Mouse (Mus musculus) lung, adult 2 months (tissue): ENCODE results near the gene Hmox1. TPM values are rescaled to one million over a fixed set of nuclear protein-coding genes. Genes with fewer than 3 reads are reported as not detected.

Experiments used
- DNase-seq: peaks from one replicate; pipeline ENCODE4 v3.0.0; 2022
- H3K4me1 ChIP-seq: fragments of 200-500 bp; 2 replicates; pipeline ENCODE4 v1.6.1; 2011; ENCODE audit warnings: low read length; ENCODE audit not compliant: control insufficient read depth, insufficient read depth
- H3K4me3 ChIP-seq: fragments of 200-500 bp; replicated peaks from 2 replicates; pipeline ENCODE3; 2011; ENCODE audit warnings: low read depth, mild to moderate bottlenecking, control low read depth, low read length; ENCODE audit errors: extremely low read depth
- CTCF ChIP-seq: fragments of 200-500 bp; IDR thresholded peaks from 2 replicates; pipeline ENCODE4 v1.5.1; 2011; ENCODE audit warnings: mild to moderate bottlenecking, low read length, control low read depth; ENCODE audit not compliant: insufficient read depth
- POLR2A ChIP-seq: fragments of 200-500 bp; IDR thresholded peaks from 2 replicates; pipeline ENCODE4 v1.6.1; 2011; ENCODE audit warnings: low read depth, mild to moderate bottlenecking, control low read depth, low read length, borderline replicate concordance; ENCODE audit errors: extremely low read depth
- WGBS: fragments of 180-500 bp; shearing (Covaris S2); methylation state at CpG from one replicate; pipeline ENCODE4 v1.1.7; 2018; 5-methylcytosine and 5-hydroxymethylcytosine counted together
- polyA plus RNA-seq: library from polyadenylated mRNA; depleted of rRNA; stranded (reverse); fragments of >200 nt; gene quantifications from 2 replicates; pipeline ENCODE4 v1.2.3, GENCODE M21; 2012

Hmox1 gene
- polyA plus RNA-seq, 1 experiment: 58.0 TPM

GRCm38 (mm10) chr8:75070297-75070696 lies 23.1 kb upstream of the Hmox1 start:
- no peak for TF ChIP-seq CTCF
- TF ChIP-seq POLR2A: no peak
- DNase-seq: no peak

GRCm38 (mm10) chr8:75071627-75072346 lies 21.6 kb upstream of the Hmox1 start:
- TF ChIP-seq POLR2A: no peak
- peak; percentile 96 for TF ChIP-seq CTCF
- peak; percentile 76 for DNase-seq
- H3K4me1 ChIP-seq: no peaks in the 10 kb centered on the region
- 16% methylated on average over 4 of the region's 4 CpGs for WGBS
- no peak overlapping the region for H3K4me3 ChIP-seq

More at GRCm38 (mm10) chr8:75070297-75070696, 23.1 kb upstream of the Hmox1 start:
- Histone ChIP-seq H3K4me1 (no peaks in the 10 kb centered on the region), H3K4me3 (no peak overlapping the region)
- 84% methylated on average over 1 of the region's 1 CpGs for WGBS

- no peak overlapping the region for H3K4me3 ChIP-seq
- no peaks in the 10 kb centered on the region for H3K4me1 ChIP-seq
- TF ChIP-seq POLR2A (no peak), CTCF (no peak)
- WGBS: 69% methylated on average over 1 of the region's 1 CpGs
- no peak for DNase-seq
Measured at GRCm38 (mm10) chr8:75074876-75075275, 18.5 kb upstream of the Hmox1 start.

GRCm38 (mm10) chr8:75078215-75078614 lies 15.2 kb upstream of the Hmox1 start:
- TF ChIP-seq CTCF (no peak), POLR2A (no peak)
- WGBS: 59% methylated on average over 1 of the region's 1 CpGs
- Histone ChIP-seq H3K4me1 (peaks cover 2% of the 10 kb centered on the region; the same call in 1 of the 2 replicates), H3K4me3 (no peak overlapping the region)
- DNase-seq: no peak

GRCm38 (mm10) chr8:75078851-75079250 lies 14.6 kb upstream of the Hmox1 start:
- TF ChIP-seq CTCF: no peak
- no peak for DNase-seq
- H3K4me1 ChIP-seq: peaks cover 2% of the 10 kb centered on the region; the same call in 1 of the 2 replicates
- no peak overlapping the region for H3K4me3 ChIP-seq
- WGBS: 93% methylated on average over 9 of the region's 9 CpGs

- WGBS: 71% methylated on average over 9 of the region's 9 CpGs
- no peak for TF ChIP-seq POLR2A
- TF ChIP-seq CTCF: no peak
- Histone ChIP-seq H3K4me3 (no peak overlapping the region), H3K4me1 (peaks cover 12% of the 10 kb centered on the region)
- no peak for DNase-seq
Measured at GRCm38 (mm10) chr8:75081364-75082040, 11.9 kb upstream of the Hmox1 start.

- Histone ChIP-seq H3K4me1 (peaks cover 13% of the 10 kb centered on the region), H3K4me3 (no peak overlapping the region)
- TF ChIP-seq POLR2A (no peak), CTCF (no peak)
- 56% methylated on average over 6 of the region's 6 CpGs for WGBS
- DNase-seq: no peak
Measured at GRCm38 (mm10) chr8:75082181-75082805, 11.1 kb upstream of the Hmox1 start.

- WGBS: under 1% methylated on average over 17 of the region's 17 CpGs
- Histone ChIP-seq H3K4me3 (peak overlapping the region; percentile 25), H3K4me1 (peaks cover 14% of the 10 kb centered on the region)
- TF ChIP-seq POLR2A (no peak), CTCF (no peak)
- DNase-seq: peak; percentile 90
Measured at GRCm38 (mm10) chr8:75083846-75084245, 9.6 kb upstream of the Hmox1 start.

GRCm38 (mm10) chr8:75084382-75085064 lies 8.9 kb upstream of the Hmox1 start:
- WGBS: 34% methylated on average over 3 of the region's 3 CpGs
- no peak for DNase-seq
- no peak overlapping the region for H3K4me3 ChIP-seq
- TF ChIP-seq CTCF: no peak
- peaks cover 20% of the 10 kb centered on the region for H3K4me1 ChIP-seq
